Mouse (Mus musculus) ovary, postnatal 14 days (tissue): Measurements from ENCODE around the gene Hsd3b5.
"Not testable (repeated sequence)": the region's sequence is repeated elsewhere in the genome, so short reads cannot be mapped to it uniquely, and the experiment has no call there.

Experiments used
- DNase-seq: peaks from one replicate; pipeline ENCODE4 v3.0.0; 2022; ENCODE audit warnings: low spot score

Hsd3b5 gene

GRCm38 (mm10) chr3:98630152-98630551 lies at the start of gene Hsd3b5:
TSS of gene Hsd3b5 (minus strand) at chr3:98630252.
- no peak for DNase-seq

GRCm38 (mm10) chr3:98635145-98635544 lies 5.1 kb upstream of the Hsd3b5 start:
- DNase-seq, result no peak

- DNase-seq, result no peak
Measured at GRCm38 (mm10) chr3:98629633-98630032, 419 bp downstream of the Hsd3b5 start.

- DNase-seq, result not testable (repeated sequence)
Measured at GRCm38 (mm10) chr3:98616786-98617185, 13.3 kb downstream of the Hsd3b5 start.

- DNase-seq, result not testable (repeated sequence)
Measured at GRCm38 (mm10) chr3:98616244-98616643, 13.8 kb downstream of the Hsd3b5 start.

- not testable (repeated sequence) for DNase-seq
Measured at GRCm38 (mm10) chr3:98614406-98614927, 15.6 kb downstream of the Hsd3b5 start.

GRCm38 (mm10) chr3:98613963-98614362 lies 16.1 kb downstream of the Hsd3b5 start:
- DNase-seq, result no peak

GRCm38 (mm10) chr3:98613540-98613939 lies 16.5 kb downstream of the Hsd3b5 start:
- DNase-seq, result not testable (repeated sequence)

- DNase-seq, result no peak
Measured at GRCm38 (mm10) chr3:98588707-98589106, 41.3 kb downstream of the Hsd3b5 start, which contains the start of gene Gm10681. TSS of gene Gm10681 (minus strand) at chr3:98588807.

- no peak for DNase-seq
Measured at GRCm38 (mm10) chr3:98587721-98588120, 42.3 kb downstream of the Hsd3b5 start.

- not testable (repeated sequence) for DNase-seq
Measured at GRCm38 (mm10) chr3:98582622-98583021, 47.4 kb downstream of the Hsd3b5 start.

- DNase-seq, result not testable (repeated sequence)
Measured at GRCm38 (mm10) chr3:98582202-98582601, 47.9 kb downstream of the Hsd3b5 start.

GRCm38 (mm10) chr3:98581024-98581423 lies 49.0 kb downstream of the Hsd3b5 start:
- DNase-seq, result peak; percentile 41
